Mouse (Mus musculus) E14TG2a.4 (cell line): Measurements from ENCODE around the gene Kat2a.
A peak's percentile ranks its signal among the peaks of the same experiment; 100 is the strongest.

Experiments
- H3K27me3 ChIP-seq: 2 replicates; pipeline ENCODE4 v1.6.1; 2014; ENCODE audit warnings: low read length, control low read depth; ENCODE audit not compliant: insufficient read depth
- H3K36me3 ChIP-seq: 2 replicates; pipeline ENCODE4 v1.6.1; 2014; ENCODE audit warnings: low read length, control low read depth; ENCODE audit not compliant: insufficient read depth
- H3K4me1 ChIP-seq: replicated peaks from 2 replicates; pipeline ENCODE4 v1.6.1; 2014; ENCODE audit warnings: low read depth, low read length, control low read depth
- H3K4me3 ChIP-seq: replicated peaks from 2 replicates; pipeline ENCODE4 v1.5.1; 2014; ENCODE audit warnings: mild to moderate bottlenecking, low read length
- H3K9me3 ChIP-seq: 2 replicates; pipeline ENCODE4 v1.6.1; 2014; ENCODE audit warnings: low read length, control low read depth
- CTCF ChIP-seq: conservative IDR thresholded peaks from 2 replicates; pipeline ENCODE4 v1.5.1; 2014; ENCODE audit warnings: low read length
- NANOG ChIP-seq: IDR thresholded peaks from 2 replicates; pipeline ENCODE4 v1.6.1; 2014; ENCODE audit warnings: borderline replicate concordance, low read length, mixed read lengths
- POU5F1 ChIP-seq: IDR thresholded peaks from 2 replicates; pipeline ENCODE4 v1.6.1; 2014; ENCODE audit warnings: low read length, borderline replicate concordance

Gene Kat2a

DNA sequence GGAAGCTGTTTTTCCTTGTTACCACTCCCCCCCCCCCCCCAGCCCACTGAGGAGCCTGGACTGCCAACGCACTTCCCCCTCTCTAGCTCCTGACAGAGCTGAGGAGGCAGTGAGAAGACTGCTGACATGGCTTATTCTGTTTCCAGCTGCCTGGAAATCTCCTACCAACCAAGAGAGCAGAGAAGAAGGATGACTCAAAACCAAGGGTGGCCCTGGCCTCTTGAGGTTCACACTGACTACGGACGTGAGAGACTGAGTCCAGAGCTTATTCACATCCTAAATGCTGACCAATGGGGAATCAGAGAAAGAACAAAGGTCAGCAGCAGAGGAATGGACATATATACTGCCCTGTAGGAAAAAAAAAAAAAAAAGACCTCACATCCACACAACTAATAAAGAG is 7.0 kb upstream of the Kat2a start:
- H3K4me3 ChIP-seq, result peak overlapping the region; percentile 53; the same call in 1 of the 2 replicates
- peaks cover 72% of the 10 kb centered on the region for H3K36me3 ChIP-seq
- peaks cover 94% of the 10 kb centered on the region for H3K4me1 ChIP-seq
- TF ChIP-seq NANOG (no peak), POU5F1 (no peak), CTCF (no peak)
- no peaks in the 10 kb centered on the region for H3K9me3 ChIP-seq
- no peaks in the 10 kb centered on the region for H3K27me3 ChIP-seq

DNA sequence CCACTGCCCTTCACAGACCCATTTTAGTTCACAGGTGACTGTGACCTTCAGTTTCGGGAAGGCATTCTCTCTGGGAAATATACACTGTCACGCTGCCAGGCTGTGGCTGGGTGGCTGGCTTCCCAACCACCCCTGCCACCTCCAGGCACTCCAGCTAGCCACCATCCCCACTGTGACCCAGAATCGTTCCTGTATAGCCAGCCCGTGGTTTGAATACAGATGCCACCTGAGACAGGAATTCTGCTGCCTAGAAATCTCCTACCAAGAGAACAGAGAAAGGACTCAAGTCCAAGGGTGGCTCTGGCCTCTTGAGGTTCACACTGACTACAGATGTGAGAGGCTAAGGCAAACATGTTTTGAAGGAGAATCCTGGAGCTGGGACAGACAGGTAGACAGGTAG is 6.6 kb upstream of the Kat2a start:
- H3K27me3 ChIP-seq, result no peaks in the 10 kb centered on the region

GRCm38 (mm10) chr11:100718462-100718861 is 6.2 kb upstream of the Kat2a start:
- no peak for TF ChIP-seq POU5F1
- TF ChIP-seq CTCF, result no peak
- TF ChIP-seq NANOG, result no peak
- peaks cover 68% of the 10 kb centered on the region for H3K36me3 ChIP-seq
- peaks cover 94% of the 10 kb centered on the region for H3K4me1 ChIP-seq
- H3K27me3 ChIP-seq, result no peaks in the 10 kb centered on the region
- H3K9me3 ChIP-seq, result no peaks in the 10 kb centered on the region
- H3K4me3 ChIP-seq, result no peak overlapping the region

More for the DNA sequence above, 6.6 kb upstream of the Kat2a start:
- Histone ChIP-seq H3K4me1 (peaks cover 94% of the 10 kb centered on the region), H3K36me3 (peaks cover 68% of the 10 kb centered on the region), H3K4me3 (no peak overlapping the region), H3K9me3 (no peaks in the 10 kb centered on the region)
- TF ChIP-seq NANOG (no peak), POU5F1 (no peak), CTCF (no peak)

- TF ChIP-seq CTCF (no peak), NANOG (no peak), POU5F1 (no peak)
- H3K4me1 ChIP-seq, result peaks cover 89% of the 10 kb centered on the region
- no peak overlapping the region for H3K4me3 ChIP-seq
- H3K9me3 ChIP-seq, result no peaks in the 10 kb centered on the region
- peaks cover 64% of the 10 kb centered on the region for H3K36me3 ChIP-seq
- no peaks in the 10 kb centered on the region for H3K27me3 ChIP-seq
Measured at GRCm38 (mm10) chr11:100716649-100717048, 4.4 kb upstream of the Kat2a start.

- Histone ChIP-seq H3K4me1 (peaks cover 89% of the 10 kb centered on the region), H3K27me3 (no peaks in the 10 kb centered on the region), H3K4me3 (peak overlapping the region; percentile 94; the same call in 1 of the 2 replicates), H3K9me3 (no peaks in the 10 kb centered on the region), H3K36me3 (peaks cover 66% of the 10 kb centered on the region)
- TF ChIP-seq POU5F1, result no peak
- no peak for TF ChIP-seq CTCF
- no peak for TF ChIP-seq NANOG
Measured at GRCm38 (mm10) chr11:100714948-100715347, 2.7 kb upstream of the Kat2a start.

DNA sequence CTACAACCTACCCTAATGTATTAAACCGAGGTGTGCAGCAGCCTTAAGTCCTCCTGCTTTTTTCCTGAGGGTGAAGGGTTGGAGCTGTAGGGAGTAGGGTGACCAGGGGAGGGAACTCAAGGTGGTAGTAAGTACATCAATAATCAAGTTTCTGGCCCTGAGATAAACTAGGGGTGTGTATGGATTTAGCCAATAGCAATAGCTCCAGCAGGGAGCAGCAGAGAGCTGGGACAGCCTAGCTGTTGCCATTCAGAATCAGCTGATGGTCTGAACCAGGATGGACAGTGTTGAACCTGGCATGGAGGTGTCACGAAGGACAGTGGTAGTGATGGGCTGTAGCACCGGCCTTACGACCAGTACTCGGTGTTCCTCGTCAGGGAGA is 2.3 kb upstream of the Kat2a start:
- H3K9me3 ChIP-seq, result no peaks in the 10 kb centered on the region
- H3K36me3 ChIP-seq, result peaks cover 66% of the 10 kb centered on the region
- H3K27me3 ChIP-seq, result no peaks in the 10 kb centered on the region
- peaks cover 89% of the 10 kb centered on the region for H3K4me1 ChIP-seq
- TF ChIP-seq CTCF (peak; percentile 68), NANOG (no peak)
- H3K4me3 ChIP-seq, result peak overlapping the region; percentile 94

- peaks cover 66% of the 10 kb centered on the region for H3K36me3 ChIP-seq
- no peaks in the 10 kb centered on the region for H3K9me3 ChIP-seq
- TF ChIP-seq NANOG, result no peak
- no peak for TF ChIP-seq CTCF
- no peak for TF ChIP-seq POU5F1
- H3K4me3 ChIP-seq, result peak within 1 kb of the TSS; percentile 94
- no peaks in the 10 kb centered on the region for H3K27me3 ChIP-seq
- H3K4me1 ChIP-seq, result peaks cover 89% of the 10 kb centered on the region
Measured at GRCm38 (mm10) chr11:100713735-100714533, 1.7 kb upstream of the Kat2a start, which contains the start of gene Hspb9. Gene Hspb9, plus strand, starts transcription at chr11:100713850.

- H3K4me1 ChIP-seq, result peaks cover 89% of the 10 kb centered on the region
- H3K36me3 ChIP-seq, result peaks cover 67% of the 10 kb centered on the region
- H3K27me3 ChIP-seq, result no peaks in the 10 kb centered on the region
- H3K9me3 ChIP-seq, result no peaks in the 10 kb centered on the region
- no peak for TF ChIP-seq CTCF
- peak overlapping the region; percentile 94 for H3K4me3 ChIP-seq
Measured at GRCm38 (mm10) chr11:100713174-100713573, 909 bp upstream of the Kat2a start.

- Histone ChIP-seq H3K4me1 (peaks cover 74% of the 10 kb centered on the region), H3K36me3 (peaks cover 67% of the 10 kb centered on the region), H3K27me3 (no peaks in the 10 kb centered on the region), H3K9me3 (no peaks in the 10 kb centered on the region), H3K4me3 (peak overlapping the region; percentile 94)
- no peak for TF ChIP-seq CTCF
- no peak for TF ChIP-seq NANOG
- TF ChIP-seq POU5F1, result no peak
Measured at GRCm38 (mm10) chr11:100710977-100711376, 1.3 kb downstream of the Kat2a start.
